Mouse (Mus musculus): ENCODE measurements around the gene Olfr530.

The Olfr530 gene

GRCm38 (mm10) chr7:140376231-140376630 lies at the start of gene Olfr530:
Gene Olfr530, minus strand, starts transcription at chr7:140376331.
- no peak for DNase-seq

GRCm38 (mm10) chr7:140421539-140421938 lies 45.4 kb upstream of the Olfr530 start, which contains the start of gene Olfr532:
Gene Olfr532, minus strand, starts transcription at chr7:140421639.
- no peak for DNase-seq

- no peak for DNase-seq
These were observed 26.7 kb upstream of the Olfr530 start, which contains the start of gene Olfr531 for GRCm38 (mm10) chr7:140402818-140403217. Gene Olfr531, minus strand, starts transcription at chr7:140402918.

GRCm38 (mm10) chr7:140376911-140377310 lies 780 bp upstream of the Olfr530 start:
- no peak for DNase-seq

- DNase-seq: no peak
These were observed 1.8 kb downstream of the Olfr530 start for GRCm38 (mm10) chr7:140374300-140374699.

- DNase-seq: no peak
These were observed 14.6 kb downstream of the Olfr530 start, which contains the start of gene Olfr60 for GRCm38 (mm10) chr7:140361571-140361970. Gene Olfr60, minus strand, starts transcription at chr7:140361671.

GRCm38 (mm10) chr7:140333717-140334116 lies 42.4 kb downstream of the Olfr530 start, which contains the start of gene Olfr527:
Gene Olfr527, plus strand, starts transcription at chr7:140334017.
- no peak for DNase-seq

- DNase-seq: peak in 1 of 2 experiments; percentile 3
These were observed 46.3 kb downstream of the Olfr530 start for GRCm38 (mm10) chr7:140329766-140330304.
